Mouse (Mus musculus) neutrophil, adult 5-6 weeks (primary cell): ENCODE measurements around the gene Themis3. TPM values are rescaled to one million over a fixed set of nuclear protein-coding genes. Genes with fewer than 3 reads are reported as not detected.

Experiments
- total RNA-seq: library from RNA; stranded (forward); fragments of 200-1000 nt; gene quantifications from 2 replicates; pipeline ENCODE4 v1.2.3, GENCODE M21; 2017

The Themis3 gene
- total RNA-seq, 1 experiment from 2014 or later, result not detected

Other genes with a start within 250 kb of the Themis3 start
- gene Mtcl1, start 144.9 kb downstream of the Themis3 start, total RNA-seq, result 0.86 TPM in 1 of 2 replicates, not detected in the other
- gene Rab12, start 74.9 kb downstream of the Themis3 start, total RNA-seq, result 37.8 and 40.9 TPM in 2 replicates